ENCODE assay signal across 8 mouse cellular contexts in genomic region chr10:61451463-61451930, GRCm38 (mm10). TPM values are rescaled to one million over a fixed set of nuclear protein-coding genes. Genes with fewer than 3 reads are reported as not detected.
A peak's percentile ranks its signal among the peaks of the same experiment; 100 is the strongest.
DNase-seq lines count a peak whose midpoint lies in the region; ATAC-seq lines count a peak whose summit lies in the region.

No protein-coding gene starts in this region.

- peaks cover 12% of the 10 kb centered on the region for H3K36me3 ChIP-seq in embryonic facial prominence, embryonic 14.5 days (ENCODE audit: control insufficient read depth, insufficient read depth, low read length)
- no peaks in the 10 kb centered on the region; the same call in 1 of the 2 replicates for H3K36me3 ChIP-seq in limb, embryonic 11.5 days (ENCODE audit: control insufficient read depth, insufficient read depth, low read length)
- H3K36me3 ChIP-seq in midbrain, embryonic 11.5 days (ENCODE audit: control insufficient read depth, insufficient read depth, low read length), result peaks cover 2% of the 10 kb centered on the region; the same call in 1 of the 2 replicates
- H3K36me3 ChIP-seq in stomach, embryonic 15.5 days, result peaks cover 9% of the 10 kb centered on the region

- no peaks in the 10 kb centered on the region for H3K27me3 ChIP-seq in embryonic facial prominence, embryonic 14.5 days (replicated peaks; ENCODE audit: control insufficient read depth, insufficient read depth, low read length)
- H3K27me3 ChIP-seq in limb, embryonic 11.5 days (ENCODE audit: control insufficient read depth, insufficient read depth, low read length), result no peaks in the 10 kb centered on the region
- no peaks in the 10 kb centered on the region for H3K27me3 ChIP-seq in midbrain, embryonic 11.5 days (ENCODE audit: control insufficient read depth, insufficient read depth, low read length)
- no peaks in the 10 kb centered on the region for H3K27me3 ChIP-seq in stomach, embryonic 15.5 days (replicated peaks)

- H3K4me2 ChIP-seq in embryonic facial prominence, embryonic 14.5 days (ENCODE audit: low read depth, low read length), result peak overlapping the region; percentile 71
- peak overlapping the region; percentile 91 for H3K4me2 ChIP-seq in limb, embryonic 11.5 days (ENCODE audit: low read depth, severe bottlenecking)
- H3K4me2 ChIP-seq in midbrain, embryonic 11.5 days, result peak overlapping the region; percentile 93
- H3K4me2 ChIP-seq in stomach, embryonic 15.5 days, result peak overlapping the region; percentile 68

- no peaks in the 10 kb centered on the region for H3K9me3 ChIP-seq in embryonic facial prominence, embryonic 14.5 days (ENCODE audit: control insufficient read depth, low read length)
- H3K9me3 ChIP-seq in limb, embryonic 11.5 days (ENCODE audit: control insufficient read depth, low read length), result no peaks in the 10 kb centered on the region
- no peaks in the 10 kb centered on the region for H3K9me3 ChIP-seq in midbrain, embryonic 11.5 days (ENCODE audit: control insufficient read depth, low read length)
- H3K9me3 ChIP-seq in stomach, embryonic 15.5 days, result no peaks in the 10 kb centered on the region

- no peak for ATAC-seq in embryonic facial prominence, embryonic 14.5 days (ENCODE audit: low read depth)
- no peak for ATAC-seq in limb, embryonic 11.5 days (ENCODE audit: insufficient number of reproducible peaks, low FRiP score, low TSS enrichment, low read depth)
- ATAC-seq in midbrain, embryonic 11.5 days (ENCODE audit: low FRiP score), result no peak
- 0 out of 2 replicates have a peak, but pooled peaks have one; percentile 4 for ATAC-seq in stomach, embryonic 15.5 days (ENCODE audit: insufficient read depth, low FRiP score, low read depth)

- WGBS in embryonic facial prominence, embryonic 14.5 days, result 3% methylated on average over 8 of the region's 8 CpGs
- whole genome bisulfite sequencing in limb, embryonic 11.5 days, result 6% methylated on average over 8 of the region's 8 CpGs
- 6% methylated on average over 8 of the region's 8 CpGs for WGBS in midbrain, embryonic 11.5 days
- WGBS in stomach, embryonic 15.5 days, result 2% methylated on average over 8 of the region's 8 CpGs

- H3K4me1 ChIP-seq in embryonic facial prominence, embryonic 14.5 days (ENCODE audit: control insufficient read depth, insufficient read depth, low read length), result peaks cover 12% of the 10 kb centered on the region; the same call in 1 of the 2 replicates
- H3K4me1 ChIP-seq in limb, embryonic 11.5 days (ENCODE audit: control insufficient read depth, insufficient read depth, low read length), result 0 out of 2 replicates have a peak, but pooled peaks cover 6% of the 10 kb centered on the region
- peaks cover 17% of the 10 kb centered on the region for H3K4me1 ChIP-seq in midbrain, embryonic 11.5 days (ENCODE audit: control insufficient read depth, insufficient read depth, low read length)
- H3K4me1 ChIP-seq in stomach, embryonic 15.5 days, result peaks cover 17% of the 10 kb centered on the region; the same call in 1 of the 2 replicates

- DNase-seq in urinary bladder, postnatal 36 days (ENCODE audit: low spot score in 2 of 2), result peak; percentile 46 to 57
- no peak for DNase-seq in urinary bladder, postnatal 4 days (ENCODE audit: low spot score in 2 of 2)
- peak; percentile 47 for DNase-seq in embryonic facial prominence, embryonic 14.5 days (ENCODE audit: low spot score)
- peak; percentile 29 for DNase-seq in heart, postnatal 4 days
- DNase-seq in limb, embryonic 11.5 days (ENCODE audit: low spot score), result no peak
- peak; percentile 85 for DNase-seq in midbrain, embryonic 11.5 days (ENCODE audit: low spot score, missing footprints)
- no peak for DNase-seq in layer of hippocampus, adult 9-10 months (ENCODE audit: low spot score)

- H3K4me3 ChIP-seq in embryonic facial prominence, embryonic 14.5 days (ENCODE audit: low read depth, low read length), result peak overlapping the region; percentile 96
- peak overlapping the region; percentile 99 for H3K4me3 ChIP-seq in limb, embryonic 11.5 days (ENCODE audit: low read depth, low read length)
- H3K4me3 ChIP-seq in midbrain, embryonic 11.5 days (ENCODE audit: low read depth, low read length), result peak overlapping the region; percentile 88
- H3K4me3 ChIP-seq in stomach, embryonic 15.5 days (replicated peaks), result peak overlapping the region; percentile 100

- peak overlapping the region; percentile 89 for H3K9ac ChIP-seq in embryonic facial prominence, embryonic 14.5 days (ENCODE audit: low read depth, low read length)
- H3K9ac ChIP-seq in limb, embryonic 11.5 days (ENCODE audit: low read length), result peak overlapping the region; percentile 96
- H3K9ac ChIP-seq in midbrain, embryonic 11.5 days (ENCODE audit: low read length), result peak overlapping the region; percentile 93
- peak overlapping the region; percentile 88 for H3K9ac ChIP-seq in stomach, embryonic 15.5 days

- H3K27ac ChIP-seq in embryonic facial prominence, embryonic 14.5 days (replicated peaks; ENCODE audit: low read depth, low read length), result peak overlapping the region; percentile 82; the same call in 1 of the 2 replicates
- 0 out of 2 replicates have a peak overlapping the region, but pooled peaks have one; percentile 18 for H3K27ac ChIP-seq in limb, embryonic 11.5 days (replicated peaks; ENCODE audit: low read depth, low read length)
- no peak overlapping the region for H3K27ac ChIP-seq in midbrain, embryonic 11.5 days (ENCODE audit: low read depth, low read length)
- peak overlapping the region; percentile 86 for H3K27ac ChIP-seq in stomach, embryonic 15.5 days

RNA-seq across cellular contexts. Expression of gene Eif4ebp2, which starts 1.0 kb away (rescaled TPM):
- polyA plus RNA-seq in embryonic facial prominence, embryonic 14.5 days (2014; fragmentation: Nextera tagmentation; extraction: Ambion mirVana), result 43.3 and 46.9 TPM in 2 replicates
- total RNA-seq in heart, postnatal 4 days (2021), result 10 to 100 TPM; 95.4 to 95.9 TPM
- 28.5 and 33.3 TPM in 2 replicates for polyA plus RNA-seq in limb, embryonic 11.5 days (2014; fragmentation: Nextera tagmentation; extraction: Ambion mirVana)
- polyA plus RNA-seq in midbrain, embryonic 11.5 days (2014; fragmentation: Nextera tagmentation; extraction: Ambion mirVana), result 30.4 and 32.6 TPM in 2 replicates
- polyA plus RNA-seq in stomach, embryonic 15.5 days (2015; fragmentation: Nextera tagmentation; extraction: Ambion mirVana), result 72.3 and 77.5 TPM in 2 replicates

RNA-seq across cellular contexts. Expression of gene Lrrc20, which starts 24.1 kb away (rescaled TPM):
- 9.7 TPM in 2 replicates for polyA plus RNA-seq in embryonic facial prominence, embryonic 14.5 days (2014; fragmentation: Nextera tagmentation; extraction: Ambion mirVana)
- total RNA-seq in heart, postnatal 4 days (2021), result 10 to 100 TPM; 16.4 to 17.1 TPM
- 11.6 and 11.8 TPM in 2 replicates for polyA plus RNA-seq in limb, embryonic 11.5 days (2014; fragmentation: Nextera tagmentation; extraction: Ambion mirVana)
- 9.8 and 11.3 TPM in 2 replicates for polyA plus RNA-seq in midbrain, embryonic 11.5 days (2014; fragmentation: Nextera tagmentation; extraction: Ambion mirVana)
- polyA plus RNA-seq in stomach, embryonic 15.5 days (2015; fragmentation: Nextera tagmentation; extraction: Ambion mirVana), result 5.4 and 5.6 TPM in 2 replicates

RNA-seq across cellular contexts. Expression of gene Nodal, which starts 33.7 kb away (rescaled TPM):
- polyA plus RNA-seq in embryonic facial prominence, embryonic 14.5 days (2014; fragmentation: Nextera tagmentation; extraction: Ambion mirVana), result 0.10 and 0.13 TPM in 2 replicates
- under 1 TPM; 0.24 to 0.32 TPM for total RNA-seq in heart, postnatal 4 days (2021)
- polyA plus RNA-seq in limb, embryonic 11.5 days (2014; fragmentation: Nextera tagmentation; extraction: Ambion mirVana), result not detected in 2 replicates
- polyA plus RNA-seq in midbrain, embryonic 11.5 days (2014; fragmentation: Nextera tagmentation; extraction: Ambion mirVana), result 0.10 TPM in 1 of 2 replicates, not detected in the other
- polyA plus RNA-seq in stomach, embryonic 15.5 days (2015; fragmentation: Nextera tagmentation; extraction: Ambion mirVana), result 0.15 and 0.18 TPM in 2 replicates

Comparison
In these comparisons a context has a peak if more than half of its experiments do, and no peak if none do; other contexts are left out.
1. DNase-seq: peak in urinary bladder, postnatal 36 days (2 of 2), embryonic facial prominence, embryonic 14.5 days (single experiment), heart, postnatal 4 days (single experiment) and midbrain, embryonic 11.5 days (single experiment); none in urinary bladder, postnatal 4 days (0 of 2), limb, embryonic 11.5 days (single experiment) and layer of hippocampus, adult 9-10 months (single experiment).
2. Peak in every context shown above with its lines, with median percentiles within 50 percentile points of each other: H3K4me2 ChIP-seq, H3K4me3 ChIP-seq and H3K9ac ChIP-seq.